Mouse (Mus musculus) right cerebral cortex, postnatal 10 days (tissue): ENCODE results near the gene Pttg1ip.

Experiments used
- DNase-seq, 2 experiments: peaks; one replicate each; pipeline ENCODE4 v3.0.0; 2021; ENCODE audit warnings: low spot score in 2 of 2

Pttg1ip gene

GRCm38 (mm10) chr10:77636234-77636922 lies 54.9 kb downstream of the Pttg1ip start:
- DNase-seq, result no peak

DNA sequence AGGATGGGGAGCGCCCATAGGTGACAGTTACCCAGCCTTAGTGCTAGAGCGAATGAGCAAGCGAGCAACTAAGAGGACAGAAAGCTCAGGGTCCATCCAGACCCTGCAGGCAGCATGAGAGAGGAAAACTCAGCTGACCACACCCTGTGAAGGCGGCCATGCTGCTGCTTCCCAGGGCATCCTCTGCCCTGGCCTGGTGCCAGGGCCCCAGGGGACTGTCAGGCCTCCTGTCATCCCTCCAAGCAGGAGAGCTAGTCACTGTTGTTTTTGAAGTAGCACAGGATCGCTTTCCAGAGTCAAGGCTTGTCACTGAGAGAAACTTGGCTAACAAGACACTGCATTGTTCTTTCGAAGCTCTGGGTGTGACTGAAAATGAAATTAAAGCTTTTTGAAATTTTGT lies 57.4 kb downstream of the Pttg1ip start:
- DNase-seq, result no peak

DNA sequence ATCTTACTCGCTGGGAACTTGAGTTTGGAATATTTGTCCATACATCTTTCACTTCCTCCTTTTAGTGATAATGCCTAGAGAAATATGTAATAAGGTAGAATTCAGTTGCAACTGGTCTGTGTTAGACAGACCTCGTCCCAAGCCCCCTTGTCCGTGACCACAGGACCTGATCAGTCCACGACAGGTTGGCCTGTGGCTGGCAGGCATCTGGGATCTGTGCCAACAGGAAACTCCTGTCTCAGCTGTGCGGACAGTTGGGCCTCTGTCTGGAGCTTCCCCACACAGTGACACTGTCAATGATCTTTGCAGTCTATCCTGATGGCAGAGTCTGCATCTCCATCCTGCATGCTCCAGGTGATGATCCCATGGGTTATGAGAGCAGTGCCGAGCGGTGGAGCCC lies 61.6 kb downstream of the Pttg1ip start:
- no peak for DNase-seq

DNA sequence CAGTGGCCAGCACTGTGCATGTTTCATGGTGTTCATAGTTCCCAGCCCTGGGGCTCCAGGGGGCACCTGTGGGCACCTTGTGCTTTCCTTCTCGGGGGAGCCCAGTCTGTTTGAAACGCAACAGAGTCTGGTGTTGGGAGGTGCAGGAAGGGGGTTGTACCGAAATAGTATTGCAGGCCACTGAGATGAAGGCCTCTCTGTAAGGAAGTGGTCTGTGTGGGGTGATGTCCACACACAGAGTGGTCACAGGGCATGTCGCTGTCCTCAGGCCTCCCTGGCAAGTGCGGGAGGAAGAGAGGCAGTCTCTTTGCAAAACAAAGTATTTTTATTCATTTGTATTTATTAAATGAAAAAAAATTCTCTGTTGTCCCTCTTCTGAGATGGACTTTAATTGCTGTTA lies 64.1 kb downstream of the Pttg1ip start:
- DNase-seq, result no peak

DNA sequence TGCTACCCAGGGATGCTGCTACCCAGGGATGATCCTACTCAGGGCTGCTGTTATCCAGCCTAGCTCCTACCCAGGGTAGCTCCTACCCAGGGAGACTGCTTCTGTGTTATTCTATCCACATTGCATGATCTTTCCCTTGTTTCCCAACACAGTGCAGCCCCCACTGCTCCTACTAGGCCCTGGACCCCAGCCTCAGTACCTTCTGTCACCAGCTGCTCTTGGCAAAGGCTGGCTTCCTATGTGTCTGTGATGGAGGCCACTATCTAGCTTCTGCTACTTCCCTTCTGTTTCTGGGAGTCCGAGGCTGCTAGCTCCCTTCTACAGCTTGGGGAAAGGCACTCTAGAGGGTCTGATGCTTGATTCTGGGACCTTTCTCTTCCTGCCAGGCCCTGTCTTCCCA lies 65.9 kb downstream of the Pttg1ip start:
- no peak for DNase-seq

GRCm38 (mm10) chr10:77647901-77648300 lies 66.4 kb downstream of the Pttg1ip start:
- no peak for DNase-seq
